In genomic region chr7:81829379-81829894, GRCm38 (mm10) we compare ENCODE assay signal across 8 mouse cellular contexts. TPM values are rescaled to one million over a fixed set of nuclear protein-coding genes. Genes with fewer than 3 reads are reported as not detected.
DNase-seq lines count a peak whose midpoint lies in the region; ATAC-seq and TF ChIP-seq lines count a peak whose summit lies in the region.

Gene Btbd1 (minus strand): TSS chr7:81829431.

- H3K36me3 ChIP-seq in embryonic facial prominence, embryonic 14.5 days (ENCODE audit: control insufficient read depth, insufficient read depth, low read length) = no peaks in the 10 kb centered on the region
- no peaks in the 10 kb centered on the region for H3K36me3 ChIP-seq in limb, embryonic 15.5 days
- H3K36me3 ChIP-seq in midbrain, postnatal 0 days (ENCODE audit: insufficient read depth, low read length) = no peaks in the 10 kb centered on the region

- peak within 1 kb of the TSS; percentile 93 for H3K27ac ChIP-seq in embryonic facial prominence, embryonic 14.5 days (replicated peaks; ENCODE audit: low read depth, low read length)
- H3K27ac ChIP-seq in limb, embryonic 15.5 days = peak within 1 kb of the TSS; percentile 96
- peak within 1 kb of the TSS; percentile 96 for H3K27ac ChIP-seq in midbrain, postnatal 0 days (ENCODE audit: low read depth, low read length)

- H3K27me3 ChIP-seq in embryonic facial prominence, embryonic 14.5 days (replicated peaks; ENCODE audit: control insufficient read depth, insufficient read depth, low read length) = no peaks in the 10 kb centered on the region
- H3K27me3 ChIP-seq in limb, embryonic 15.5 days = no peaks in the 10 kb centered on the region
- H3K27me3 ChIP-seq in midbrain, postnatal 0 days (ENCODE audit: insufficient read depth, low read length) = no peaks in the 10 kb centered on the region

- H3K4me2 ChIP-seq in embryonic facial prominence, embryonic 14.5 days (ENCODE audit: low read depth, low read length) = peak within 1 kb of the TSS; percentile 73
- H3K4me2 ChIP-seq in limb, embryonic 15.5 days = peak within 1 kb of the TSS; percentile 53
- peak within 1 kb of the TSS; percentile 78 for H3K4me2 ChIP-seq in midbrain, postnatal 0 days (ENCODE audit: low read depth, low read length, poor library complexity, severe bottlenecking)

- H3K9ac ChIP-seq in embryonic facial prominence, embryonic 14.5 days (ENCODE audit: low read depth, low read length) = peak within 1 kb of the TSS; percentile 82
- H3K9ac ChIP-seq in limb, embryonic 15.5 days = peak within 1 kb of the TSS; percentile 70
- peak within 1 kb of the TSS; percentile 86 for H3K9ac ChIP-seq in midbrain, postnatal 0 days (replicated peaks; ENCODE audit: low read length, poor library complexity, severe bottlenecking)

- H3K9me3 ChIP-seq in embryonic facial prominence, embryonic 14.5 days (ENCODE audit: control insufficient read depth, low read length) = no peaks in the 10 kb centered on the region
- no peaks in the 10 kb centered on the region for H3K9me3 ChIP-seq in limb, embryonic 15.5 days
- H3K9me3 ChIP-seq in midbrain, postnatal 0 days (ENCODE audit: low read length) = no peaks in the 10 kb centered on the region

- under 1% methylated on average over 20 of the region's 58 CpGs for WGBS in embryonic facial prominence, embryonic 14.5 days
- under 1% methylated on average over 40 of the region's 58 CpGs for whole genome bisulfite sequencing in limb, embryonic 15.5 days
- WGBS in midbrain, postnatal 0 days = 3% methylated on average over 50 of the region's 58 CpGs

- no peak for TF ChIP-seq CTCF in midbrain, postnatal 0 days (IDR thresholded peaks at IDR 0.05)

- peaks cover 38% of the 10 kb centered on the region for H3K4me1 ChIP-seq in embryonic facial prominence, embryonic 14.5 days (ENCODE audit: control insufficient read depth, insufficient read depth, low read length)
- peaks cover 37% of the 10 kb centered on the region for H3K4me1 ChIP-seq in limb, embryonic 15.5 days
- H3K4me1 ChIP-seq in midbrain, postnatal 0 days (ENCODE audit: insufficient read depth, low read length) = peaks cover 20% of the 10 kb centered on the region; the same call in 1 of the 2 replicates

- peak; percentile 92 for ATAC-seq in embryonic facial prominence, embryonic 14.5 days (ENCODE audit: low read depth)
- peak; percentile 84 for ATAC-seq in limb, embryonic 15.5 days (ENCODE audit: insufficient number of reproducible peaks, low FRiP score, low TSS enrichment, low read depth)
- ATAC-seq in midbrain, postnatal 0 days (ENCODE audit: low FRiP score) = peak; percentile 92

- peak within 1 kb of the TSS; percentile 84 for H3K4me3 ChIP-seq in embryonic facial prominence, embryonic 14.5 days (ENCODE audit: low read depth, low read length)
- peak within 1 kb of the TSS; percentile 85 for H3K4me3 ChIP-seq in limb, embryonic 15.5 days
- H3K4me3 ChIP-seq in midbrain, postnatal 0 days (ENCODE audit: low read depth, low read length) = peak within 1 kb of the TSS; percentile 77

- peak; percentile 83 for DNase-seq in layer of hippocampus, adult 11-12 months (ENCODE audit: low spot score)
- no peak for DNase-seq in layer of hippocampus, adult 9-10 months (ENCODE audit: low spot score)
- peak; percentile 94 for DNase-seq in embryonic facial prominence, embryonic 14.5 days (ENCODE audit: low spot score)
- DNase-seq in heart, adult 8-10 months (ENCODE audit: low spot score) = peak; percentile 82
- DNase-seq in kidney, adult 9 months = peak; percentile 77
- peak; percentile 93 for DNase-seq in midbrain, postnatal 0 days (ENCODE audit: low spot score)
- DNase-seq in spleen, postnatal 14 days (ENCODE audit: low spot score in 2 of 2) = peak; percentile 66 to 77

RNA-seq across cellular contexts. Expression of gene Btbd1, which starts in this region (rescaled TPM):
- polyA plus RNA-seq in embryonic facial prominence, embryonic 14.5 days (2014; fragmentation: Nextera tagmentation; extraction: Ambion mirVana) = 100 and 109 TPM in 2 replicates
- total RNA-seq in heart, adult 8-10 months (2022) = 100 to 1,000 TPM; 134 to 162 (median 154) TPM
- 55.0 and 61.9 TPM in 2 replicates for polyA plus RNA-seq in limb, embryonic 15.5 days (2015; fragmentation: Nextera tagmentation; extraction: Ambion mirVana)
- total RNA-seq in midbrain, postnatal 0 days (2014; rRNA removed) = 112 and 127 TPM in 2 replicates
- polyA plus RNA-seq in midbrain, postnatal 0 days (2015; fragmentation: Nextera tagmentation; extraction: Ambion mirVana) = 85.4 and 92.5 TPM in 2 replicates
